Mouse (Mus musculus) kidney, embryonic 14.5 days (tissue): ENCODE results near the gene Cd274. TPM values are rescaled to one million over a fixed set of nuclear protein-coding genes. Genes with fewer than 3 reads are reported as not detected.

Experiments
- ATAC-seq: fragments of 200-750 bp; cut with Nextera tagmentation; 2 replicates; pipeline ENCODE4 v1.8.0; 2017; ENCODE audit warnings: moderate number of reproducible peaks, mild to moderate bottlenecking, moderate TSS enrichment, moderate library complexity; ENCODE audit not compliant: low FRiP score, low TSS enrichment
- H3K27ac ChIP-seq: fragments of 300-500 bp; sonication (generic); 2 replicates; pipeline ENCODE4 v1.5.1; 2014; ENCODE audit warnings: low read depth, mild to moderate bottlenecking, low read length, moderate library complexity, mixed read lengths
- H3K27me3 ChIP-seq: fragments of 300-500 bp; sonication (generic); 2 replicates; pipeline ENCODE4 v1.6.1; 2014; ENCODE audit warnings: mild to moderate bottlenecking, low read length; ENCODE audit not compliant: control insufficient read depth, insufficient read depth
- H3K36me3 ChIP-seq: fragments of 300-500 bp; sonication (generic); 2 replicates; pipeline ENCODE4 v1.6.1; 2014; ENCODE audit warnings: low read length, mixed read lengths; ENCODE audit not compliant: control insufficient read depth, insufficient read depth
- H3K4me1 ChIP-seq: fragments of 300-500 bp; sonication (generic); 2 replicates; pipeline ENCODE4 v1.6.1; 2014; ENCODE audit warnings: low read length, mixed read lengths; ENCODE audit not compliant: control insufficient read depth, insufficient read depth
- H3K4me2 ChIP-seq: fragments of 300-500 bp; sonication (generic); replicated peaks from 2 replicates; pipeline ENCODE4 v1.6.1; 2014; ENCODE audit warnings: low read depth, mild to moderate bottlenecking, low read length
- H3K4me3 ChIP-seq: fragments of 300-500 bp; sonication (generic); 2 replicates; pipeline ENCODE4 v1.5.1; 2014; ENCODE audit warnings: mild to moderate bottlenecking, low read length
- H3K9ac ChIP-seq: fragments of 300-500 bp; sonication (generic); 2 replicates; pipeline ENCODE4 v1.6.1; 2014; ENCODE audit warnings: low read depth, mild to moderate bottlenecking, low read length, moderate library complexity
- H3K9me3 ChIP-seq: fragments of 300-500 bp; sonication (generic); 2 replicates; pipeline ENCODE4 v1.6.1; 2016; ENCODE audit warnings: low read length; ENCODE audit not compliant: control insufficient read depth
- WGBS: fragments of 180-500 bp; shearing (Covaris S2); extraction: QIAGEN DNeasy Blood & Tissue Kit; methylation state at CpG from one replicate; pipeline ENCODE4 v1.1.7; 2014; 5-methylcytosine and 5-hydroxymethylcytosine counted together
- polyA plus RNA-seq: library from polyadenylated mRNA; unstranded; fragments of >200 nt; fragmentation: Nextera tagmentation; extraction: Ambion mirVana; gene quantifications from 2 replicates; pipeline ENCODE4 v1.2.1, GENCODE M21; 2014

The Cd274 gene
- polyA plus RNA-seq, 1 experiment from 2014 or later: 0.39 TPM

DNA sequence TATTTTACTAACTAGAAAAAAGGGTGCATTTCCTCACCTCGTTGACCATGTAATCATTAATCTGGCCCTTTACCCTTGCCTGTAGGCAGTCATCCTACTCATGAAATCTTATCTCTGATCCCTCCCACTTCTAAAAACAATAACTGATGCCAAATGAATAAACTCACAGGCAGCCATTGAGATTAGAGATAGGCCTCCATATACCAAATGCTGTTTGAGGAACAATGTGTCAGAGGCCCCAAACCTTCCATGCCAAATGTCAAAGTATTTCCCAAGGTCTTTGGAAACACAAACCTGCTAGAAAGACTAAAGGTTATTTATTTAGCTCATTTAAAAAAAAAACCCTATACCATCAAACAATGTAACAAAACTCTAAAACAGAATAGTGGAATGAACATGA is 29.1 kb downstream of the Cd274 start:
- Histone ChIP-seq H3K36me3 (no peaks in the 10 kb centered on the region), H3K27me3 (no peaks in the 10 kb centered on the region), H3K4me2 (no peak overlapping the region), H3K4me3 (no peak overlapping the region), H3K9ac (no peak overlapping the region), H3K4me1 (no peaks in the 10 kb centered on the region), H3K9me3 (0 out of 2 replicates have a peak, but pooled peaks cover 3% of the 10 kb centered on the region), H3K27ac (no peak overlapping the region)
- ATAC-seq: no peak
- WGBS: 25% methylated on average over 1 of the region's 1 CpGs

DNA sequence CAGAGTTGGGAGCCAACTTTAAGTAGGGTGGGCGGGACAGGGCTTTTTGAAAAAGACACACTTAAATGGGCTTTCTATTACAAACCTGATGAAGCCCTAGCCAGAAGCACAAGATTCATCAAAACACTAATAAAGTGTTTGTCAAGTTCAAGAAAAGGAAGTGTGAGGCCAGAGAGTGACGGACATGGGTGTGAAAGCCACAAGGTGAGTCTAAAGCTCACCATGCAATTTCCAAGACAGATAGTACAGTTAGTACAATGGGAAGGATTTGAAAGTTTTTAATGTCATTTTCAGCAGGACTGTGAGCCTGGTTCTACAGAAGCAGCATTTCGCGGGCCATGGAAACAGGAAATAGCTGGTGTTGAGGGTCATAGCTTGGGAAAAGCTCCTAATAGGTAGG is 32.5 kb downstream of the Cd274 start:
- H3K4me3 ChIP-seq: no peak overlapping the region
- H3K36me3 ChIP-seq: no peaks in the 10 kb centered on the region
- no peaks in the 10 kb centered on the region for H3K27me3 ChIP-seq
- WGBS: 88% methylated on average over 4 of the region's 4 CpGs
- H3K9ac ChIP-seq: no peak overlapping the region
- no peak overlapping the region for H3K4me2 ChIP-seq
- ATAC-seq: no peak
- H3K27ac ChIP-seq: no peak overlapping the region
- 0 out of 2 replicates have a peak, but pooled peaks cover 3% of the 10 kb centered on the region for H3K9me3 ChIP-seq
- no peaks in the 10 kb centered on the region for H3K4me1 ChIP-seq

- H3K4me3 ChIP-seq: no peak overlapping the region
- H3K9ac ChIP-seq: no peak overlapping the region
- no peaks in the 10 kb centered on the region for H3K4me1 ChIP-seq
- WGBS: 90% methylated on average over 3 of the region's 3 CpGs
- 0 out of 2 replicates have a peak, but pooled peaks cover 3% of the 10 kb centered on the region for H3K9me3 ChIP-seq
- no peaks in the 10 kb centered on the region for H3K36me3 ChIP-seq
- H3K4me2 ChIP-seq: no peak overlapping the region
- ATAC-seq: no peak
- no peak overlapping the region for H3K27ac ChIP-seq
- no peaks in the 10 kb centered on the region for H3K27me3 ChIP-seq
Observed at GRCm38 (mm10) chr19:29400466-29400865, 33.2 kb downstream of the Cd274 start.

- no peaks in the 10 kb centered on the region for H3K4me1 ChIP-seq
- ATAC-seq: no peak
- H3K9ac ChIP-seq: no peak overlapping the region
- no peaks in the 10 kb centered on the region for H3K36me3 ChIP-seq
- no peak overlapping the region for H3K4me3 ChIP-seq
- H3K4me2 ChIP-seq: no peak overlapping the region
- no peak overlapping the region for H3K27ac ChIP-seq
- no peaks in the 10 kb centered on the region for H3K27me3 ChIP-seq
- 96% methylated on average over 4 of the region's 4 CpGs for WGBS
- 0 out of 2 replicates have a peak, but pooled peaks cover 3% of the 10 kb centered on the region for H3K9me3 ChIP-seq
Observed at GRCm38 (mm10) chr19:29402621-29403020, 35.4 kb downstream of the Cd274 start.

DNA sequence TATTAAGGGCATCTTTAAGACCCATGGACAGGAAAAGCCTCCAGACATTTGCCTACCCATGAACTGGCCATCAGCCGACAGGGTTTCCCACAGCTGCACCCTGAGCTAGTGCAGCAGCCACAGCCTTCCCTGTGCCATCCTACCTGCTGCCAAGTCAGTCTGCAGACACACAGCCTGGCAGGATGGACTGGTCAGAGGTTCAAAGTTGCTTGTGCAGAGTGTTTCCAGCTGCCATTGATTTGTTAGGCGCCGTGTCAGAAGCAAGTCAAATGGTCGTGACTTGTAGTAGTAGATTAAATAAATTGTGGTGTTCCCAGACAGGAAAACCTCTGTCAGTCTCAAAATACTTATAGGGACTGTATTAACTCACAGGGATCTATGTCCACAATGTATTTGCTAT is 36.0 kb downstream of the Cd274 start:
- 77% methylated on average over 4 of the region's 4 CpGs for WGBS
- no peak for ATAC-seq
- Histone ChIP-seq H3K4me1 (no peaks in the 10 kb centered on the region), H3K9me3 (no peaks in the 10 kb centered on the region), H3K9ac (no peak overlapping the region), H3K4me2 (no peak overlapping the region), H3K27me3 (no peaks in the 10 kb centered on the region), H3K4me3 (no peak overlapping the region), H3K27ac (no peak overlapping the region), H3K36me3 (no peaks in the 10 kb centered on the region)

DNA sequence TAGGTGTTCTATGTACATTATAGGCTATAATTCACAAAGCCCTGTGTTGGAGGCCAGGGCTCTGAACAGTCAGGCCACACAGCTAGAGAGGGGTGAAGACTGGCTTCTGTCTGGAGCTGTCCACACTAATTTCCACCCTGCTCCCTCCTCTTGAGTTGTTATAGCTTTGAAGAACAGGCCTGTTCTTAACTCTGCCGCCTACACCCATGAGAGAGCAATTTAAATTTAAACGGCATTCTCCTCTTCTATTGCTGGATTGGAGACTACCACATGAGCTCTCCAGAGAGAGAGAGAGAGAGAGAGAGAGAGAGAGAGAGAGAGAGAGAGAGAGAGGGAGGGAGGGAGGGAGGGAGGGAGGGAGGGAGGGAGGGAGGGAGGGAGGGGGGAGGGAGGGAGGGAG is 38.1 kb downstream of the Cd274 start:
- no peak overlapping the region for H3K4me3 ChIP-seq
- WGBS: 53% methylated on average over 2 of the region's 2 CpGs
- no peaks in the 10 kb centered on the region for H3K4me1 ChIP-seq
- no peaks in the 10 kb centered on the region for H3K9me3 ChIP-seq
- no peak overlapping the region for H3K4me2 ChIP-seq
- no peak for ATAC-seq
- H3K27ac ChIP-seq: no peak overlapping the region
- no peak overlapping the region for H3K9ac ChIP-seq
- H3K27me3 ChIP-seq: no peaks in the 10 kb centered on the region
- no peaks in the 10 kb centered on the region for H3K36me3 ChIP-seq

DNA sequence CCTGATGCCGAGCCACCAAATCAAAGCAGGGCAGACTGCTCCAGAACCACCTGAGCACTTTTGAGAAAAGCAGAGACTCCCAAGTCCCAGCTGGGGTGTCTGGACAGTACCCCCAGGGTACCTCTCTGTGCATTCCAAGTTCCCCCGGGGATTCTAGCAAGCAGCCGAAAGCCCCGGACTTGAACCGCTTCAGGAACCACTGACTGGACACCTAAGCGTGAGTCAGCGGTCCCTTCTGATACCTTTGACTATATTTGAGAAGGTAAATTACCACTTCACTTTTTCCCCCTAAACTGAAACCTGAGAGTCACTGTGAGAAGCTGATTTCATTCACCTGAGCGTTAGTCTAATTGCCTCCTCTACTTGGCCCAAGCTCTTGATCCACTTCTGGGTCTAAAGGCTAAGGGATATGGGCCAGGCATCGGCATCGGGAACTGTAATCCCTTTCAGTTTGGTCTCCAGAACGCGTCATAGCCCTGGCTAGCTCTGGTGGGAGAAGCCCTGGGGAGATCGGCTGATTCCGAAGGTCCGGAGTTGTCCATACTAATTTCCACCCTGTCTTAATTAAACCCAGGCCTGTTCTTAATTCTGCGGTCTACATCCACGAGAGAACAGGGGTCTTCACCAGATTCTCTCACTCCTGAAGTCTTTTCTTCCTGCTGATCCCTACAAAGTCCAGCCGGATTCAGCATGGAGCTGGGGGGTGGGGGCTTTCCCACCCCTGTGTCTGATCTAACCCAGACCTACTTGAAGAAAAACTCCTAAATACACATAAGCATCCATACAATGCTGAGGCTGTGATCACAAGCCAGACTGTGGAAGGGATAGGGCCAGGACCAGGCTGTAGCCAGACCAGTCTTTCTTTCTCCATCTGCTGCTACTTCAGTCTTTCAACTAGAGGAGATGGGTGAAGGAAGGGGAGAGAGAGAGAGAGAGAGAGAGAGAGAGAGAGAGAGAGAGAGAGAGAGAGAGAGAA is 39.1 kb downstream of the Cd274 start:
- no peak for ATAC-seq
- no peak overlapping the region for H3K9ac ChIP-seq
- no peak overlapping the region for H3K4me2 ChIP-seq
- no peaks in the 10 kb centered on the region for H3K36me3 ChIP-seq
- no peaks in the 10 kb centered on the region for H3K4me1 ChIP-seq
- 87% methylated on average over 18 of the region's 18 CpGs for WGBS
- H3K27me3 ChIP-seq: no peaks in the 10 kb centered on the region
- no peak overlapping the region for H3K27ac ChIP-seq
- no peaks in the 10 kb centered on the region for H3K9me3 ChIP-seq
- H3K4me3 ChIP-seq: no peak overlapping the region

- H3K27me3 ChIP-seq: no peaks in the 10 kb centered on the region
- no peak for ATAC-seq
- no peak within 1 kb of the TSS for H3K4me2 ChIP-seq
- no peak within 1 kb of the TSS for H3K4me3 ChIP-seq
- 85% methylated on average over 4 of the region's 4 CpGs for WGBS
- no peaks in the 10 kb centered on the region for H3K36me3 ChIP-seq
- no peak within 1 kb of the TSS for H3K9ac ChIP-seq
- H3K27ac ChIP-seq: no peak within 1 kb of the TSS
- no peaks in the 10 kb centered on the region for H3K9me3 ChIP-seq
- no peaks in the 10 kb centered on the region for H3K4me1 ChIP-seq
Observed at GRCm38 (mm10) chr19:29410619-29411018, 43.4 kb downstream of the Cd274 start, which contains the start of gene Pdcd1lg2. Pdcd1lg2 (plus strand) TSS chr19:29410919.
